Mouse (Mus musculus): ENCODE data around the gene Kirrel3.

Kirrel3 gene

GRCm38 (mm10) chr9:34947258-34947657 lies 461.6 kb downstream of the Kirrel3 start:
- no peak for DNase-seq (ENCODE audit: low spot score in 2 of 2)

GRCm38 (mm10) chr9:34947717-34948116 lies 462.0 kb downstream of the Kirrel3 start:
- no peak for DNase-seq (ENCODE audit: low spot score in 2 of 2)

DNA sequence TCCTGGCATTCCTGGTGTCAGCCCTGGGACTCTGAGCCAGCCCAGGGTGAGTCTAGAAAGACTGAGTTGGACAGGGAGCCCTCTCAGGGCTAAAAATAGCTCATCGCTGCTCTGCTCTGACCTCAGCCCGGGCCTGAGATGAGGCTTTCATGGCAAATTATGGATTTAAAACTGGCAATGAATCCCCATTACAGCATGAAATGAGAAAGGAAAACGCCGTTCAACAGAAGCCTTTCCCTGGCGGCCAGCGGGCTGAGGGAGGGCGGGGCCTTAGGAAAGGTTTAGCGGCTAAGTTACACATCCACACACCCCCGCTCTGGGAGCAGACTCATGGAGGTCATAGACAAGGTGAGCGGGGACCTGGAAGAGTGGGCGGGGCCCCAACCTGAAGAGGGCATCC lies 467.7 kb downstream of the Kirrel3 start:
- DNase-seq (ENCODE audit: low spot score in 2 of 2) = no peak

GRCm38 (mm10) chr9:34954212-34954611 lies 468.5 kb downstream of the Kirrel3 start:
- peak in 1 of 2 experiments; percentile 21 for DNase-seq (ENCODE audit: low spot score in 2 of 2)

- DNase-seq (ENCODE audit: low spot score in 2 of 2) = no peak
These were observed 470.8 kb downstream of the Kirrel3 start for GRCm38 (mm10) chr9:34956512-34956911.

DNA sequence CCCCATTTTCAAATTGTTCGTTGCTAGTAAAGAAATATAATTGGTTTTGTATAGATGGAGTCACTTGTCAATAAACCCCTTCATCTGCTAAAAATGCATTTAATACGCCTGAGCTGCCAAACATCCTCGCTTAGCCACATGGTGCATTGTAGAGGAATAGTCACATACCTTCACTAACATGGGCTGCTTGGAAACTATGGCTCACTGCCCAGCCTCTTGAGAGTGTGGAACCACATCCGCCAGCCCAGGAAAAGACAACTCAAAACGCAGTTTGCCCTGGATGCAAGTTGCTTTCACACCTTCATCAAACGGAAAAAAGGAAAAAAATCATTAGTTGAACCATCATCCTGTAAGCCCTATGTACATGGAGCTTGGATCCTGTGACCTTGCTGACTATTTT lies 472.0 kb downstream of the Kirrel3 start:
- DNase-seq (ENCODE audit: low spot score in 2 of 2) = no peak

- no peak for DNase-seq (ENCODE audit: low spot score in 2 of 2)
These were observed 472.6 kb downstream of the Kirrel3 start for GRCm38 (mm10) chr9:34958183-34958830.

DNA sequence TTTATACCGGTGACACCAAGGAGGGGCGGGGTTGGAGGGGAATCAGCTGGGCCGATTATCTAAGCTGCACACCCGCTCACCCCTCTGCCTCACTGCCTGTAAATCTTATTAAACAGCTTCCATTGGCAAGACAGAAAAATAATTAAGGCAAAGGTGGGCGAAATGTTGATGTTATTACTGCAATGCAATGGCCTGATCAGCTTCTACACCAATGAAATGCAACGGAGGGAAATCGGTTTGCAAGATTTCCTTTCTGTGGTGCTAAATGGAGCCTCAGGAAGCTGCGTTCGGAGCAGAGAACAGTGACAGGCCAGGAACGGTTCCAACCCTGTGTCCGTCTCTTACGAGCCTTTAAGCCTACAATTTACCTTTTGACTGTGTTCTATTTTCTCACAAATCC lies 475.0 kb downstream of the Kirrel3 start:
- no peak for DNase-seq (ENCODE audit: low spot score in 2 of 2)

DNA sequence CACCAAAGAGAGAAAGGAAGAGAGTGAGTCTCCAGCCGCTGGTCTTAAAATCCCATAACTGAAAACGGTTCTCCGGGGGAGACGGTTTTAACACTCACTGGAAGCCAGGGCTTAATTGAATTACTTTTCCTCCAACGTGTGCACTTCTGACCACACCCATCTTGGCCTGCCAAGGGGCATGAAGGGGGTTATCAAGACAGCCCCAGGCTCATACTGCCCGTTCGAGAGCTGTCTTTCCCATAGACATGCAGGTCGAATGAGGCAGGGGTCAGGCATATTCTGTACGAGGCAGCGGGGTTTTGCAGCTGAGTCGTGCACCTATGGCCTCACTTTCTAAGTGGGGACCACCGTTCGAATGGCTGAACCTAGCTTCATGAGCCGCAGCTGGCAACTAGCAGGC lies 475.5 kb downstream of the Kirrel3 start:
- no peak for DNase-seq (ENCODE audit: low spot score in 2 of 2)

GRCm38 (mm10) chr9:34962251-34962650 lies 476.6 kb downstream of the Kirrel3 start:
- DNase-seq (ENCODE audit: low spot score in 2 of 2) = no peak

- no peak for DNase-seq (ENCODE audit: low spot score in 2 of 2)
These were observed 477.9 kb downstream of the Kirrel3 start for GRCm38 (mm10) chr9:34963593-34963992.

DNA sequence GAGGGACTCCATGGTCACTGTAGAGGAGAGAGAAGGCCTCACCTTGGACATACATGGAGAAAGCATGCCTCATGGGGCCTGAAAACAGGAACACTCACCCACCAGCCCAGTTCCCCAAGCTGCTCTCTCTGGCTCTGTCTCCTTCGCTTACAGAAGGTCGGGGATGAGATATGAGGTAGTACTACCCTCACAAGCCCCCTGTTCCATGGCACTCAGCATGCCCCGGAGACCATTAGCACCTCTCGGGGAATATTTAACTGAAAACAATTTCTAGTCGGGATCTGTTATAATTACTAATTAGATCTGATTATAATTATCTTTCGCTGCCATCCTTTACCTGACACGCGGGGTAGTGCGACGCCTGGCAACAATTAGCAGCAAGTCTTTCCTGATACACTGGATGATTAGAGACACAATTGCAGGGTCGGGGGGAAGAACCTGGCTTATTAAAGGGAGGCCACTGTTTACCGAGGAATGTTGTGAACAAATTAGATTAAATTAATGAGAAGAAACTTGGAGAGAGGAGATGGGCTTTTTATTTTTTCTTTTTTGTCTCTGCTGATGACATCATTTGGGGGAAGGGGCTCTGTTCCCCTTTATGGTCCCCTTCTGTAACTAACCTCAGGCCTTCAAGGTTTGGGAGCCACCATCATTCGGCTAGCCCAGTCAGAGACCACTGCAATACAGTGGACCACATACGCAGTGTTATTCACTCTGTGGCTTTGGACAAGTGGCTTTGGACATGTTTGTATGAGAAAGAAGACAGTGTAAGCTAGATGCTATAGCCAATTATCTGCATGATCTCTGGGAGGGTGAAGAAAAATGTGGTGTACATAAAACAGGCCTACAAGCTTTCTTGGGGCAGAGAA lies 478.7 kb downstream of the Kirrel3 start:
- no peak for DNase-seq (ENCODE audit: low spot score in 2 of 2)

DNA sequence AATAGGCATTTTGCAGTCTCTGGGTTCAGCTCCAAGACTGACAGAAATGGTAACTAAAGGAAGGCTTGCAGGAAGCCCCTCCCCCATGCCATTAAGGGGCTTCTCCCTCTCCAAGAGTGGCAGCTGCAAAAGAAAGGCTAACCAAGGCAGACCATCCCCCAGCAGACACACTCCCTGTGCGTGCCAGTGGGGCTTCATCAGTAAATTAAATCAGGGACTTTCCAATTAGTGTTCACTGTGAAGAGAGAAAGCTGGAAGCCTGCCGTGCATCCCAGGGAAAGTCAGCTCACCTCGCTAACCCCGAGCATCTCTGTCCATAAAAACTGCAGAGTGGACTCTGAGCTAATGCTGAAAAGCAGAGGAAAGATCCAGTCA lies 479.3 kb downstream of the Kirrel3 start:
- DNase-seq (ENCODE audit: low spot score in 2 of 2) = no peak

DNA sequence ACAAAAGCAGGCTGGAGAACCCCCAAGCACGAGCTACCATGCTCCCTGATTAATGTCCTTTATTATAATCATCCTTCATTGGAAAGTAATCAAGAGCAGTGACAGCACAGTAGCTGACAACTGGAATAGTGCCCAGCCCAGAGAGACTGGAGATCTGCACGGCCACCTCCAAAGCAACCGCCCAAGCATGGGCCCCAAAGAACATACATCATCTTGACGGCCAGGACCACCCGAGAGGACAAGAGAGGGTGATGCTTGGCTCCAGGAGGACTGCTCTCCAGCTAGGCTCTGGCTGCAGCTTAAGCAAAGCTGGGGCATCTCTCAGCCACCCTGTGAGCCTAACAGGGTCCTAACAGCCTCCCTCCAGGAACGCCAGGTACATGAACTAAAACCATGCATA lies 482.1 kb downstream of the Kirrel3 start:
- DNase-seq (ENCODE audit: low spot score in 2 of 2) = no peak

DNA sequence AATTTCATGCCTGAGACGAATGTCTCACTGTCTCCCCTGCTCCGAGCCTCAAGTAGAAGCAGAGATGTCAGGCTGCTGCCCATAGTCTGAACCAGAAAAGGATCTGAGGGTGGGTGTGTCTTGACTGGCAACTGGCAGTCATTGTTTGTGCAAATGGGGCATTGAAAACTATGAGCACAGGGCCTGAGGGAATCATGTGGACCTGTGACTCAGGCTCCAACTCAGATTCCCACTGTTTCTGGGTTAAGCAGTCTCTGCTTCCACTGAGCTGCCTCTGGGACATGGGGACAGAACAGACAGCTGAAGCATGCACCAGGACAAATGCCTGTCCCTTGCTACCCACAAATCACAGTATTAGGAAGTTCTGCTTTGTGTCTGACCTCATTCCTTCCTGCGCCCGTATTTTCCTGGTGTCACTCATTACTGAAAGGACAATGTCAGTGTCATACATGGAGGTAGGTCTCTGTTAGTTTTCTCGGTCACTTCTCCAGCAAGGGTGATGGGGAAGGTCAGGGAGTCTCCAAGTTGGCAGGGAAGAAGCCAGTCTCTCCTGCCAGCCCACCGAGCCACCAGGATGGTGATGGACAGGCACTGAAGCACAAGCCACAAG lies 484.3 kb downstream of the Kirrel3 start:
- DNase-seq (ENCODE audit: low spot score in 2 of 2) = no peak

GRCm38 (mm10) chr9:34974326-34974725 lies 488.6 kb downstream of the Kirrel3 start:
- DNase-seq (ENCODE audit: low spot score in 2 of 2) = no peak

DNA sequence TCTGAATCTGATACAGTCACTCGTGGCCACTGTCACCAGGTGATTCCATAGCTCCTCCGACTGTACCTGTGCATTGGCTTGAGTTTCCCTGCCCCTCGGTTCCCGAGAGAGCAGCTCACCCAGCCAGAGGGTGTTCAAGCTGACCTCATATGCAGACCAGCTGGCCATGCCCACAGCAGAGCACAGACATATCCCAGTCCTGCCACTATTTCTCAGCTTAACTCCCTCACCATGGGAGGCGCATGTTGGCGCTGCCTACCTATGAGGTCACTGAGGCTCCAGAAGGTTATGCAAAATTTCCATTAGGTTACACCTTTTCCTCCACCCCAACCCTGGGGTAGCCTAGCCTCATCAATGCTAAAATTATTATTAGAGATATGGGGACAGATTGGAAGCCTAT lies 489.6 kb downstream of the Kirrel3 start:
- DNase-seq (ENCODE audit: low spot score in 2 of 2) = no peak

DNA sequence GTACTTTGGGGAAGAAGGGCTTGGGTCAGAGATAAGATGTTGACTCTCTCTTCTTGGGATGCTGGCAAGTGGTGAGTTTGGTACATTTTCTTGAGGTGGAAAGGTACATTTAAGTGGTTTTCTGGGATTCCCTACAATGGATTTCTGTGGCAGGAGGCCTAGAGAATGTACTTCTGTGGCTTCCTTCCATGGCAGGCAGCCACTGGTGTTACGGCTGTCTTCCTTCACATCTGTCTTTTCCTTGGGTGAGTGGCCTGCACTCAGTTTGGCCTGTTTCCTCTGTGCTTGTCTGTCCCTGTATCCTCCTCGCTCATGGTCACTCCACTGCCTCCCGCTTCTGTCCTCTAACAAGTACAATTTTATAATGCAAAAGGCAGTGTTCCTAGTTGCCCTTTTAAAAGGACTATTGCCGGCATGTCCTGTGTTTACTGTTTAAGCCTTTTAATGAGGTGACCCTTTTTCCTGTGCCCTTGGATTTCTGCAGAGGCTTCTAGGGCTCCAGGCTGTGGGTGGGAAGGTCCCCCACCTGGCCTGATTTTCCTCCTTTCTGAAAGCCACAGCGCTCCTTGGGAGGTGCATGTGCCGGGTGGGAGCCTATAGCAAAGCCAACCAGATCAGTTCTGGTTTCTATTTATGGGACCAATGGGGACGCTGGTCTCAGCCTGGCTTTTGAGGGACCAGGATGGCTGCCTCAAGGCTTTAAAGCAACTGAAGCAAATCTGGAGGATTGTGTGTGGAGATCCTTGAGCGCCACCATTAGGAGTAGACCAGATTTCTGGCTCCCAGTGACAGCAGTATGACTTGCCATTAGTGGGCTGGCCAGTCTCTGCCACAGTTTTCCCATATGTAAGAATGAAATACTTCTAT lies 491.1 kb downstream of the Kirrel3 start:
- no peak for DNase-seq (ENCODE audit: low spot score in 2 of 2)

GRCm38 (mm10) chr9:34977700-34978099 lies 492.0 kb downstream of the Kirrel3 start:
- no peak for DNase-seq (ENCODE audit: low spot score in 2 of 2)

DNA sequence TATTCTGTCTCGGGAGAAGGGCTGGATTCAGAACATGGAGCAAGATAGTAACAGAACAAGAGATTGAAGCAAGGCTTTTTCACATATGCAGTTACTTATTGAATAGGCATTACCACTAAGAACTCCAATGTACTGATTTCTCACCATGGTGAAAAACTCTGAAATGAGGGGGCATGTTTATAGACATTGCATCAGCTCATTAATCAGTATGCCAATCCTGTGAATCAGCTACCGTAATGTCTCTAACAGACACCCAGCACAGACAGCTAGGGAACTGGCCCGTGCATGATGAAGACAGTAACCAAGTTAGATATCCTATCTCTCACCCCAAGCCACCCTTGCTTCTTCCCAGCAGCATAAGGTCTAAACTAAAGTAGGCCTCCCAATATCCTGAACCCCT lies 492.5 kb downstream of the Kirrel3 start:
- no peak for DNase-seq (ENCODE audit: low spot score in 2 of 2)

- DNase-seq (ENCODE audit: low spot score in 2 of 2) = no peak
These were observed 495.0 kb downstream of the Kirrel3 start for GRCm38 (mm10) chr9:34980516-34981265.

Measured in spleen, postnatal 10 days (tissue).